Mouse (Mus musculus) thymus, postnatal 14 days (tissue): ENCODE results near the gene Il17rb.

Experiments used
- DNase-seq: peaks from one replicate; pipeline ENCODE4 v3.0.0; 2021

Gene Il17rb

DNA sequence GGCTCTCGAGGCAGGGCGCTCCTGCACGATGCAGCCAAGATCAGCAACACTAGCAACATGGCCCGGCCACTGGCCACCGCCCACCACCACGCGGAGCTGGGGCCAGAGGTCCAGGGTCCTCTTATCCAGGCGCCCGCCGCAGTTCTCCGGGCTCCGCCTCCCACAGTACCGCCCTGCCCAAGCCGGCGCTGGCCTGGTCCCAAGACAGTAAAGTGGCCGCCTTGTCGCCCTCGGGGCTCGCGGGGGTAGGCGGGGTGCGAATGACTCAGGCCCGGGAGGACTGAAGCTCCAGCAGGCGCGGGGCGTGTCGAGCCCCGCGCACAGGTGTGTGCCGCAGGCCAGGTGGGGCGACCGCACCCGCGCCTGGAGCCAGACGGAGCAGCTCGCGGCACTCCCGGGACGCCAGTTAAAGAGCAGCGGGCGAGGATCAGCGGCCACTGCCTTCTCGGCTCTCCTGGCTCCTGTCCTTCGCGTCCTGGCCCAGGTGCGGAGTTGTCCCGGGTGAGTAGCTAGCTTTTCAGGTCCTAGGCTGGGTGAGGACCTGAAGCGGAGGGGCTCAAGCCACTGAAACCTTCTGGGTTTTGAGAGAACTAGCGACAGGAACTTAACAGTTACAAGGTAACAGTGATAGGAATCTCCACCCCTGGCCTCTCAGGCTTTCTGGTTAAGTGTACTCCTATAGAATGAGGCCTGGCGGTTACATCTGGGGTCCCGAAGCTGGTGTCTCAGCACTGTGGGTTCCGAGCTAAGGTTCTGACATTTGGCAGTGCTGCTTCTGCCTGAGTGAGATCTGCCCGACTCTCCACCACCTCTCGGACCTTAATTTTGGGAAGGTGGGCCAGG, at the start of gene Il17rb, which contains the start of gene Chdh:
TSS of gene Il17rb (minus strand) at position 164 of the 843 bp plus-strand sequence.
TSS of gene Chdh (plus strand) at position 291 of the 843 bp plus-strand sequence.
- DNase-seq, result peak; percentile 64

DNA sequence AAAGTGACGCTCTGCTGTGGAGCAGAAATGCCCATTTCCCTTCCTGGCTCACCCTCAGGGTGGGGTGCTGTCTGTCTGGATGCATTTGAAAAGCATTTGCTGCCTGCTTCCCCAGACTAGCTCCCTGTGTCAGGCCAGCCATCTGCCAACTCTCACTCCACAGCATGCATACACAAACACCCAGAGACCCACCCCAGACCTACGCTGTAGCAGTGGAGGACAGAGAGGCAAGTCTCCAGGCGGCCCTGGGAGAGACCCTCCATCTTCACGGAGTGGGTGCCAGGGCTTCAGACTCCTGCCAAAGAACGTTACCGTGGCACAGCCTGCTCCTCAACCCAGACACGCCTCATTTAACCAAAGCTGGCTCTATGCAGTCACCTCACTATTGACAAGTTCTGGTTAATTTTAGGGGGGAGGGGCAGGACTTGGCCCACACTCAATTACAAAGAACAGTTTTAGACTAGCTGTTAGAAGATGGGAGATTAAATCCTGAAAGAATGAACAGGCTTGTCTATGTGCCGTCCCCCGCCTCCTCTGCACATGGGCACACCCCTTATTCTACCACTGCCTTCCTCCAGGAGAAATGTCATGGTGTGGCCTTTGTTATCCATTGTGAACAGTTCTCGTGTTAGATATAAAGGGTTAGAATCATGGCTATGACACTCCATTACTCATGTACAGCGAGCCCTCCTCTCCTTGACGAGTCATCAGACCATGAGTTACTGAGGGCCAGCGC, 47.5 kb upstream of the Il17rb start:
- DNase-seq, result no peak

DNA sequence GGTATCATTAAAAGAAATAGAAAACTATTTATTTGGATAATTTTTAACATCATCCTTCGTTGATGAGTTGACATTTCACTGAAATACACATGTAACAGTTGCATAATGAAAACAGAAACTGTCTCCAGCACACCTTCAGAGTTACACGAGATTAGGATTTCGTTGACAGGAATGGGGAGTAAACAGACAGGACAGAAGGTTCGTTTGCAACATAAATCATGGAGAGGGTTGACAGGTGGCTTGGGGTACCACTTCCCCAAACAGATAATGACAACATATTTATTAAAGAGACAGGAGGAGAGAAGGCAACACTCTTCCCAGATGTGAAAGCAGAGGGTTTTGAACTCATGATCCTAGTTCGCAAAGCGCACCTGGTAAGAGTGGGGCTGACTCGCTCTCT, 46.2 kb upstream of the Il17rb start:
- no peak for DNase-seq

DNA sequence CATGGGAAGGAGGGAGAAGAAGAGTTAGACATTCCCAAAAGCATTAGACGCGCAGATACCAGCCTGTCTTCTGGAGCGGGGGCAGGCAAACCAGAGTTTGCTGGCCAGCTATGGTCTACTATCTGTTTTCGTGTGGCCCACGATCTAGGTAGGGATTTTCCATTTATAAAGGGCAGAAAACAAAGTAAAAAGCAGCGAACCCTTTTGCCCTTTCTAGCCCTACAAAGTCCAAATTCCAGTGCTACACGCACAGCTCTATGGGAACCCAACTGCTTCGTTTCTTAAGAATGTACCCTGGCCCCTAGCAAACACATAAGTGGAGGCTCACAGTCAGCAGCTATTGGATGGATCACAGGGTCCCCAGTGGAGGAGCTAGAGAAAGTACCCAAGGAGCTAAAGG, 41.6 kb upstream of the Il17rb start:
- DNase-seq, result no peak

DNA sequence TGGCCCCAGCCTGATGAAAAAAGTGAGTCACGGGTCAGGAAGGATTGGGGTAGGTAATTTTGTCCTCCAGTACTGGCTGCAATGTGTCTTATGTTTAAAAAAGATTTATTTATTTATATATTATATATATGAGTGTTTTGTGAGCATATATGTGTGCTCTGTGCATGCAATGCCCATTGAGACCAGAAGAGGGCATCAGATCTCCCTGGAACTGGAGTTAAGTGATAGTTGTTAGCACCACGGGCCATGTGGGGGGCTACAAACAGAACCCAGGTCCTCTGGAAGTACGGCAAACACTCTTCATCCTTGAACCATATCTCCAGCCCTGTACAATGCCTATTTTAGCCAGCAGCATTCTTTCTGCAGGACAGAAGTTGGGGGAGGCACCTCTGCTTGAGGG, 39.4 kb upstream of the Il17rb start:
- DNase-seq, result peak; percentile 47

DNA sequence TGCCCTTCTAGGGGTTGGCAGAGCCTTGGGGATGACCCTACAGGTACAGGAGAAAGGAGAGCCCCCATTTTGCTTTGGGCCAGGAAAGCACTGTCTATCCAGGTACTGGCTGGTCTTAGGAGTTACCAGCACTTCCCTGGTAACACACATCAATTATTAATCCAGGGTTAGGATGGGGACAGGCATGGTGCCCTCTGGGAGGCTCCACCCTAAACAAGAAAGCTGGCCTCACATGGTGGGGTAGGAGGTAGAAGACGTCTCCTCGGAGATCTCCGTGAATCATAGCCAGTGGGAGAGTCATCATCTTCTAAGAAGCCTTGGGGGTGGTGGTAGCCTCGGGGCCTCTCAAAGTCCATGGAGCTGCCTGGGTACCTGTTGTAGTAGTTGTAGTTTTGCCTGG, 38.3 kb upstream of the Il17rb start:
- no peak for DNase-seq

DNA sequence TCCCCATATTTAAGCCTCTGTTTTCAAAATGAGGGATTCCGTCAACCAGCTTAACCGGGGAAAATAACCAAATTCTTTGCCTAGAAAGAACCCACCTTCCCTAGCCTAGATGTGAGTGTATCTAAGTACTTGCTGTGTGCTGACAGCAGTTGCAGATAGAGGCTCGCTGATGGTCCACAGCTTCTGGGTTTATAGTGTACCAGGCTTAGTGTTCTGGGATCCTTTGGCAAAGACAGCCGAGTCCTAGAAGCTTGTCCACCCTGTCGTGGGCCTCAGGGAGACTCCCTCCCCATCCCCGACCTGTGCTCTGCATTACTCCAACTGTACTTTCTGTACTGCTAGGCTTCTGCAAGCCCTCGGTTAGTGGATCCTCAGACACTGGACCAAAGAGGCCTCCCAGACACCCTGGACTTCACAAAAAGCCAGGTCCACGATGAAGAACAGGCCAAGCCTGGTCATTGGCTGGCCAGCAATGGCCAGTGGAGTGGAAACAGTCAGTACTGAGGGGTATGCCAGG, 37.1 kb upstream of the Il17rb start:
- DNase-seq, result no peak

DNA sequence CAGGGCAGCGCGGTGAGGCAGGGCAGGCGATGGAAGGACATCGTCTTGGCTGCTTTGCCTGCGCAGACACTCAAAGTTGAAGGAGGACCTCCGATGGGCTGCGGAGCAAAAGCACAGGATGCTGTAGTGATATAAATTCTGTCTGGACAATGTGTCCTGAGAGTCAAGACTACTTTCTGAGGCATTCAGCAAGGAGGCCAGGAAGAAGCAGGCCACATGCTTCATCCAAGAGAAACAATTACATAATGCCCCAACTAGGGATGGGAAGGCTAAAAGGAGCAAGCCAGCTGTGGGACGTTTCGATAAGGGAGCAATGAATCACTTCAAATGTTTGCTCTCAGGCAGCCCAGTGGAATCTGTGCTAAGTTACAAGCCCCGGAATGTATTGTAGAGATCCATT, 36.5 kb upstream of the Il17rb start:
- DNase-seq, result no peak

DNA sequence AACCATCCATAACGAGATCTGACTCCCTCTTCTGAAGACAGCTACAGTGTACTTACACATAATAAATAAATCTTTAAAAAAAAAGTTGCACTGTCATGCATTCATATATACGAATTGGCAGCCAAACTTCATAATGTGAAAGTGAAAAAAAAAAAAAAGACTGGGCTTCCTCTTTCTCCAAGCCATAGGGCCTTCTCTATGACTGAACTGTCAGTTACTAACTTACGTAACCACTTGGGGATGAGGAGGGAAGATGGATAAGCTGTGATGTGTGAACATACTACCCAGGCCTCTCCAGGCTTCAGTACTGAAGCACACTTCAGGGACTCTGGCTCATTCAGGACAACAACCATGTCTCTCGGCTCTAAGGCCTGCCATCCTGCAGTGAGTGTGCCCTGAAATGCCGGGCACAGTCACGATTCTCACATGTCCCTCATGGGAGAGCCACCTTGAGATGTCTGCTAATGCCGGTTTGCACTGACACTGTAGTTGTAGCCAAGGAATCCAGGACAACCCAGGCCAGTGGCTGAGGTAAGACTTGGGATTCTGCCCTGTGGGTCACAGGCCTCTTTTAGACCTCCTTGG, 34.8 kb upstream of the Il17rb start:
- DNase-seq, result no peak

DNA sequence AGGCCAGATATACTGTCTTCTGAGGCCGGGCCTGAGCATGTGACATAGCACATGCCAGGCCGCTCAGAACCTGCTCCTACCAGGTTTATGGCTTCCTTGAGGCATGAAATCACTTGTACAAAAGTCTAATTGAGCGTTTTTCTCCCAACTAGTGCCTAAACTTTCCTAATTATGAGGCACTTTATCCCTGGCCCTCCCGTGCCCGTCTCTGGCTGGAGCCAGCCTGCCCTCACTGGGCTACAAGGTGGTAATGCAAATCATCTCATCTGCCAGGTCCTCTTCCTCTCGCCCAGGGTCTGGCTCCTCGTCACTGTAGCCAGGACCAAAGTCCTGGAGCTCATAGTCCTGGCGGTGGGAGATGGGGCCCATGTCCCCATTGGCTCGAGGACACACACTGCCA, 33.1 kb upstream of the Il17rb start:
- DNase-seq, result no peak

DNA sequence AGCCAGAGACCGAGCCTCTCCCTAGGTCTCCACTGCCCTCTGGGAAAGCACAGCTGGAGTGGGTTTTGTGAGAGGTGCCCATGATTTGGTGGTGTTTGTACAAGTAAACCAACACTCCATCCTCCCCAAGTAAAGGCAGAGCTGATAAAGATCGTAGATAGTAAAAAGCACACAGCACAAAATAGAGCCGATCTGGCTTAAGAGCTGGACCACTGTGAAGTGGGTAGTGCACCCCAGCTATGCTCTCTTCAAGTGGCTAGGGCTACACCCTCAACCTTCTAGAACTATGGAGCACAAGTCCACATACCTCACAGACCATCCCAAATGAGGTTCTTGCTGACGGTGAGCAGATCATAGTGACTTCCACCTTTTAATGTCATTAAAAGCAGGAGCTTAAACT, 30.7 kb upstream of the Il17rb start:
- DNase-seq, result no peak

DNA sequence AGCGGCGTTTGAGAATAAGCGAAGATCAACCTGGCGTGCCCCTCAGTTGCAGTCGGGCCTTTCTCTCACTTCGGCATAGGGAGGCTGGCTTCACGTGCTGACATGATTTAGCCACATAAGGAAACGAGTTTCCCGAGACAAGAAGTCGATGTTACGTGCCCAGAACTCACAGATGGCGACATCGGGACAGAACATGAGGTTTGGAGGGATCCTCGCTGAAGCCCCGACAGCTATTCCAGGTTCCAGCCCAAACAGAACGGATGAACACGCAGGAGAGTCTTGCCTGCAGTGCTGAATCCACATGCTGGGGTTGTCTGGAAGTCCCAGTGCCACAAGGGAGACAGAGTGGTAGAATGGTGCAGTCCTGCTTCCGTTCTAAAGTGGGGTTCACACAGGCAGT, 29.7 kb upstream of the Il17rb start:
- no peak for DNase-seq

DNA sequence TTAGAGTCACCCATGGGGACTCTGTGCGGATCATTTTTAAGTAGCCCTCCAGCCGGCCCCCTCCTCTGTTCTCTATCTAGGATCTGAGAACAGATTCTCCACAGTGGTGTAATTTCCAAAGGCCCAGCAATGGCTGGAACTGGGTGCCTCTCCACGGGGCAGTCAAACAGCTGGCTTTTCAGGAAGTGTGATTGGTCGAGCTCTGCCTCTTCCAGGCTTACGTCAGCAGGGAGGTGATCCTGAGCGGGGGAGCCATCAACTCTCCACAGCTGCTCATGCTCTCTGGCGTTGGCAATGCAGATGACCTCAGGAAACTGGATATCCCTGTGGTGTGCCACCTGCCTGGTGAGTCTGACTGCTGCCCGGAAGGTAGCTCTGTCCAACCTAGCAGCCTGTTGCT, 24.7 kb upstream of the Il17rb start:
- DNase-seq, result no peak

DNA sequence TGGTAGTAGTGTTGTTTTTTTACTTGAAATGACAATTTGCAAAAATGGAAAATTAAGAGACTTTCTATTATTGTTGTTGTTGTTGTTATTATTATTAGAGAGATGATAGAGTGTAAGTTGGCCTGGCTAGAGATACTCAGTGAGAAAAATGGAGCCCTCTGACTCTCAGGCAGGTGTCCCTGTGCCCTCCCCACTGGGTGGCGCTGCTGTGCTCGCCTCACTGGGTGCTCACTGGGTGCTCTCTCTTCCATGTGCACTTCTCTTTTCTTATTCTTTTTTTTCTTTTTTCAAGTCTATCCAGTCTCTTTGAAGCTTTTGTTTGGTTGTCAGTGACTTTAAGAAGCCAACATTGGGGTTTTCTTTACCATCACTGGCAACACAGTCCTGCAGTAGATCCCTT, 18.7 kb upstream of the Il17rb start:
- DNase-seq, result peak; percentile 84

DNA sequence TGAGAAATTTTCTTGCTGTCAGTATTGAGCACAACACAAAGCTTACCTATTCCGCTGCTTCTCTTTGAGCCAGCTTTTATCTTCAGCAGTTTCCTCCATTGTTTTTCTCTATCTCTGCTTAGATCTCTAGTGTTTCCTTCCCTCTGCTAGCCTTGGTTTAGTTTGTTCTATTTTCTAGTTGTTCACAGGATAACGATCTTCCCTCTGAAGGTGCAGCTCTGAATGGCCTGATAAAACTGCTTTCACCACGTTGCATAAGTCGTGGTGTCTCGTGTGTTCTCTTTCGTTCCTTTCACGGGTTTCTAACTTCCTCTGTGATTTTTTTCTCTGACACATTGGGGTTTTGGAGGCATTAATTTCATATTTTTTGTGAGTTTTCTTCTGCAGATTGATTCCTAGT, 15.7 kb upstream of the Il17rb start:
- DNase-seq, result peak; percentile 41

DNA sequence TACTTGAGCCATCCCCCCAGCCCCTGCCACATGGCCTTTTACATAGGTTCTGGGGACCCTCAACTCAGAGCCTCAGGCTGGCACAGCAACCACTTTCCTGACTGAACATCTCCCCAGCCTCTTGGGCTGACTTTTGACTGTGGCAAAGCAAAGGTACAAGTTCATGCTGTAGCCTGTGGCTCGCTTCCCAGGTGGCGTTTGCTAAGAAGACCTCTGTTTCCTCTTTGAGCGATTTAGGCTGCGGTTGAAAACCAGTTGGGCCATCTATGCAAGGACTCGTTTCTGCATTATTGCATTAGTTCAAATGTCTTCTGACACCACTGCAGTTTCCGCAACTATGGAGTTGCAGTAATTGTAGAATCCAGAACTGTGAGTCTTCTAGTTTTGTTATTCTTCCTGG, 13.8 kb upstream of the Il17rb start:
- peak; percentile 59 for DNase-seq

DNA sequence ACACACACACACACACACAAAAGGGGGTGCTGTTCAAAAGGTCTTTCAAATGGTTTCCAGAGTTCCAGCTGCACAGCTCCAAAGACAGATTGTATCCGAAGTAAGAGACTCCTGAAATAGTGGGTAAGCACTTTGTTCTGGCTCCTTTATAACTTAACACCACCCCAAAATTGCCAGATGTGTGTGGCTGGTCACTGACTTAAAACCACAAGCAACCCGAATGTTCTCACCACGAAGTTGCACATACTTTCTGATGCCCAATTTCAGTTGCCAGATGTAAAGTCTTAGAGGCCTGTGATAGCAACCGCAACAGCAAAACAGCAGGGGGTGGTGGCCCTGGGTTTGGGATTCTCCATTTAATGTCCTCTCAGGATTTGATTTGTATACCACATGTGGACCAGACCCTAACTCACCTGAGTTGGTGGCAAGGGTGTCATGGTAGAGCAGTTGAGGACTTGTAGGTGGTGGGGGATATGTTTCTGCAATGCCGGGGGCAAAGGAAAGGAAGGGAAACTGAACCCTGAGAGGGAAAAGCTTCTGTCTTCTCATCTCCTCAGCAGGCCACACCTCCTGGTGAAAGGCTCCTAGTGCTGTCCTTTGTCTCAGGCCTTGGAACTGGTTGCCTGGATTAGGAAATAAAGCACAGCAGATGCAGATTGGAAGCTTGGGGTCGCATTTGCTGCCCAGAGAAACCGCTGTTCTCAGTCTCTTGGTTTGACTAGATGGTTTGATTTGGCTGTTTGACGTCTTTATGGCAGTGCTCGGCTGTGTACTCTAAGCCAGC, 11.3 kb upstream of the Il17rb start:
- DNase-seq, result no peak

DNA sequence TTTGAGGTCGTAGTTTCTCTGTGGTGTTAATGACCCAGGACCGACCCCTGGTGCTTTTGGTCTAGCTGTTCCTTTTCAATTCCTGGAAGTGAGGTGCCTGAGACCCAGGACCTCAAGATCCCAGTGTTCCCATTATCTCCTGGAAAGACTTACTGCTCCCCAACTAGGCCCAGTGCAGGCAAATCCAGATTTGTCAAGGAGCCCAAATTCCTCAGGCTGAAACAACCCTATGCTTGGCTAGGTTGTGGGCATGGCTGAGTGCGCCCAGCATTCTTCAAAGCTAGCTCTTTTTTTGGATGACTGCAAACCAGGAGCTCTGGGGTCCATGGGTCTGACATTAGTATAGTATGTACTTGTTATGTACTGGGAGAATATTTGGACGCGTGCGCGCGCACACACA, 10.7 kb upstream of the Il17rb start:
- DNase-seq, result no peak

DNA sequence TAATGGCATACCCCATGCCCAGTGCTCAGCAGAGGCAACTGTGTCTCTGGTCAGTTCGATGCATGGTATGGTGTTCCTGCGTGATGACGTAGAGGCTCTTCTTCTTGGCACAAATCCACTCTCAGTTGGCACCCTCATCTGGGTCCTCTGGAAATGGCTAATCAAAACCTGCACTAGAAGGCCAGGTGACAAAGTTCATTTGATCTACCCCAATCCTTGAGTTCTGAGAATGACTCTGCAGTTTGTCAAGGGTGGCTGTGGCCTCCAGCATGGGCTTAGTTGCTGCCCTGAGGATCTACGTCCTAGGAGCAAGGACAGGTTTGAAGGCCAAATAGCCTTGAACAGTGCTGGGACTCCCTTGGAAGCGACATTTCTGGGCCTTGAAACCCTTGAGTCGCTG, 10.2 kb upstream of the Il17rb start:
- DNase-seq, result no peak

DNA sequence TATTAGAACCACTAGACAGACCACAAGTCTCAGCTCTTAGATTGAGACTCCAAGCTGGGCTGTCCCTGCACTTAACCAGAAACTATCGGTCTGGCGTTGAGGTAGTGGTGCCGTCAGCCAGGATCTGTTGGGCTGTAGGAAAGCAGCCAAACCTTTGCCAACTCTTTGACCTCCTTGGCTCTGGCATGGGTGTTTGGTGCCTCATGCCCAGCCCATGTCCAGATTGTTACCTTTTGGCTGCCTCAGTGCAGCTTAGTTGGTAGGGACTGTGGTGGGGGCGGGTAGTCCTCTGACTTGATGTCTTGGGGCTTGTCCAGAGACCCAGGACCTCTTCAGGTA, 9.7 kb upstream of the Il17rb start:
- DNase-seq, result no peak

DNA sequence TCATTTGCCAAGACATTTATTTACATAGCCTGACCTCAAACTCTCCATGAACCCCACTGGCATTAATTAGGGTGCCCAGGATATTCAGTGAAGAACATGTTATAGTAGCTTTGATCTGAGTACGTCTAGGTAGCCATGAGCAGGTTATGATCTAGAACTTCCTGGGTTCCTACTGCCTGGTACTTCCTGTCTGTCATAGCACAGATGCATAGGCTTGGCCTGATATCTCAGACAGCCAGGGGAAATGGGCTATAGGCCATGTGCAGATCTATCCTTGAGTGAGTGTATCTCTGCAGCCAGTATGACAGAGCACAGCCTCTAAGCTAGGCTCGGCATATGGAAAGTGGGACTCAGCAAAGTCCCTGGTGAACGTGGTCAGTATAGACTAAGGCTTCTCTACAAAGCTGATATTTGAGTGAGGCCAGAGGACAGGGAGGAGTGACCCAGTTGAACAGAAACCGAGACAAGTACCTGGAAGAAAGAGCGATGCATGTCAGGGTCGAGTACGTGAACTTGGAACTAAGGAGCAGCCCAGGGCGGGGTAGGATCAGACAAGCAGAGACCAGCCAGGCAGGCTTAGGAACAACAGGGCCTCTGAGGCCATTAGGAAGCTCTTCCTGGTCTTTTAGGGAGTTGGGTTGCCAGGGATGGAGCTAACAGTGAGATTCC, 9.2 kb upstream of the Il17rb start:
- no peak for DNase-seq

DNA sequence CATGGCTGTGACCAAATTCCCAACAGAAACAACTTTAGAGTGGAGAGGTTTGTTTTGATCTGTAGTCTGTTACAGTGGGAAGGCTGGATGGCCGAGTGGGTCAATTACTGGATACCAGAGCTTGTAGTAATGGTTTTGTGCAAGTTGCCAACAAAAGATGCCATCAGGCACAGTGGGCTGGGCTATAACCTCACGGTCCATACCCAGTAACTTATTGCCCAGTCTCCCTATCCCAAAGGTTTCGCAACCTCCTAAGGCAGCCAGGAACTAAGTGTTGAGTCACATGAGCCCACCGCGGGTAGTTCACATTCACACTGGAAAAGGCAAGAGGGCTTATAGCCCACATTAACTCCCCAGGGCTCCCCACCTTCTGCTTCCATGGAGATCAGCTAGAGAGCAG, 8.0 kb upstream of the Il17rb start:
- no peak for DNase-seq

DNA sequence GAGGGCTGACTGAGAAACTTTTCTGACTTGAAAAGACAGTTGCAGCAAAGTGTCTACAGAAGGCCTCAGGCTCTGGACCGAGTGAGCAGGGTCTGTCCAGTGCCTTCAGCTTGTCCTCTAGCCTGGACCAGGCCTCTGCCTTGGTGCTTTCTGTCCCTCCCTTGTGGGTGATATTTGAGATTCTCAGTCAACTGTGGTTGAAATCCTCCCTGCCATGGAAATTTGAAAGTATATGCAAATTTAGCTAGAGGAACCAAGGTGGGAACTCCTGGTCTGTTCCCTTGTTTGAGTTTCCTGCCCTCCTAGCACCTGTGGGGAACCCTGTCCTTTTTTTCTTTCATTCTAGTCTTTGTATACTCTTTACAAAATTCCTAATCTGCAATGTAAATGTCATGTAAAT, 6.3 kb upstream of the Il17rb start:
- no peak for DNase-seq
